Mouse (Mus musculus): ENCODE data around the gene Dusp1. TPM values are rescaled to one million over a fixed set of nuclear protein-coding genes. Genes with fewer than 3 reads are reported as not detected.
A peak's percentile ranks its signal among the peaks of the same experiment; 100 is the strongest.

Dusp1 gene
- polyA plus RNA-seq, 1 experiment from 2014 or later, result 34.6 TPM

GRCm38 (mm10) chr17:26464481-26464880, 97.4 kb downstream of the Dusp1 start:
- Histone ChIP-seq H3K4me2 (no peak overlapping the region), H3K4me1 (replicated peaks) (peaks cover 8% of the 10 kb centered on the region), H3K9ac (no peak overlapping the region), H3K36me3 (no peaks in the 10 kb centered on the region), H3K9me3 (no peaks in the 10 kb centered on the region), H3K4me3 (no peak overlapping the region), H3K27me3 (no peaks in the 10 kb centered on the region), H3K27ac (replicated peaks) (no peak overlapping the region)
- ATAC-seq (ENCODE audit: low FRiP score, low read depth), result no peak
- WGBS, result 81% methylated on average over 9 of the region's 9 CpGs

GRCm38 (mm10) chr17:26463984-26464383, 97.9 kb downstream of the Dusp1 start:
- ATAC-seq (ENCODE audit: low FRiP score, low read depth), result no peak
- Histone ChIP-seq H3K4me2 (no peak overlapping the region), H3K4me3 (no peak overlapping the region), H3K36me3 (no peaks in the 10 kb centered on the region), H3K27ac (replicated peaks) (no peak overlapping the region), H3K4me1 (replicated peaks) (peaks cover 8% of the 10 kb centered on the region), H3K9ac (no peak overlapping the region), H3K27me3 (no peaks in the 10 kb centered on the region), H3K9me3 (no peaks in the 10 kb centered on the region)
- WGBS, result 51% methylated on average over 4 of the region's 4 CpGs

- ATAC-seq (ENCODE audit: low FRiP score, low read depth), result no peak
Measured at GRCm38 (mm10) chr17:26463432-26463831, 98.5 kb downstream of the Dusp1 start.

GRCm38 (mm10) chr17:26462634-26463170, 99.2 kb downstream of the Dusp1 start:
- no peak for ATAC-seq (ENCODE audit: low FRiP score, low read depth)
- Histone ChIP-seq H3K4me1 (replicated peaks) (peaks cover 8% of the 10 kb centered on the region), H3K9ac (0 out of 2 replicates have a peak overlapping the region, but pooled peaks have one; percentile 18), H3K4me3 (no peak overlapping the region), H3K27ac (replicated peaks) (no peak overlapping the region), H3K4me2 (peak overlapping the region; percentile 31; the same call in 1 of the 2 replicates), H3K27me3 (no peaks in the 10 kb centered on the region), H3K9me3 (no peaks in the 10 kb centered on the region), H3K36me3 (no peaks in the 10 kb centered on the region)
- 30% methylated on average over 12 of the region's 12 CpGs for WGBS

More at GRCm38 (mm10) chr17:26463432-26463831, 98.5 kb downstream of the Dusp1 start:
- H3K27ac ChIP-seq (replicated peaks), result no peak overlapping the region
- no peak overlapping the region for H3K4me3 ChIP-seq
- WGBS, result 87% methylated on average over 5 of the region's 5 CpGs
- H3K36me3 ChIP-seq, result no peaks in the 10 kb centered on the region
- H3K27me3 ChIP-seq, result no peaks in the 10 kb centered on the region
- no peak overlapping the region for H3K9ac ChIP-seq
- peaks cover 8% of the 10 kb centered on the region for H3K4me1 ChIP-seq (replicated peaks)
- no peak overlapping the region for H3K4me2 ChIP-seq
- H3K9me3 ChIP-seq, result no peaks in the 10 kb centered on the region

- Histone ChIP-seq H3K9ac (no peak overlapping the region), H3K27me3 (no peaks in the 10 kb centered on the region)
Measured at GRCm38 (mm10) chr17:26458049-26458448, 103.9 kb downstream of the Dusp1 start.

GRCm38 (mm10) chr17:26457506-26457905, 104.4 kb downstream of the Dusp1 start:
- Histone ChIP-seq H3K9me3 (no peaks in the 10 kb centered on the region), H3K9ac (no peak overlapping the region), H3K4me3 (no peak overlapping the region), H3K27me3 (no peaks in the 10 kb centered on the region), H3K4me1 (replicated peaks) (no peaks in the 10 kb centered on the region; the same call in 1 of the 2 replicates), H3K27ac (replicated peaks) (no peak overlapping the region), H3K4me2 (no peak overlapping the region), H3K36me3 (no peaks in the 10 kb centered on the region)
- ATAC-seq (ENCODE audit: low FRiP score, low read depth), result no peak

More at GRCm38 (mm10) chr17:26458049-26458448, 103.9 kb downstream of the Dusp1 start:
- peaks cover 4% of the 10 kb centered on the region for H3K4me1 ChIP-seq (replicated peaks)
- no peaks in the 10 kb centered on the region for H3K9me3 ChIP-seq
- 67% methylated on average over 7 of the region's 7 CpGs for WGBS
- no peak overlapping the region for H3K27ac ChIP-seq (replicated peaks)
- no peak overlapping the region for H3K4me3 ChIP-seq
- ATAC-seq (ENCODE audit: low FRiP score, low read depth), result no peak
- H3K4me2 ChIP-seq, result no peak overlapping the region
- H3K36me3 ChIP-seq, result no peaks in the 10 kb centered on the region

Small RNA genes lying within 50 kb of the gene (microRNA-seq; reads per million reads assigned to microRNA genes)
- gene Gm22420, result not detected

Other genes starting within 250 kb of the Dusp1 start
- 1.6 and 1.9 TPM in 2 replicates for gene Neurl1b, start 147.3 kb downstream of the Dusp1 start, polyA plus RNA-seq (2015; fragmentation: Nextera tagmentation; extraction: Ambion mirVana)
- 91.3 and 97.3 TPM in 2 replicates for gene Ergic1, start 639 bp downstream of the Dusp1 start, polyA plus RNA-seq (2015; fragmentation: Nextera tagmentation; extraction: Ambion mirVana)
- gene Atp6v0e, start 101.1 kb upstream of the Dusp1 start, polyA plus RNA-seq (2015; fragmentation: Nextera tagmentation; extraction: Ambion mirVana), result 95.2 and 104 TPM in 2 replicates
- gene Crebrf, start 153.5 kb upstream of the Dusp1 start, polyA plus RNA-seq (2015; fragmentation: Nextera tagmentation; extraction: Ambion mirVana), result 11.5 and 12.4 TPM in 2 replicates
- gene Bnip1, start 218.9 kb upstream of the Dusp1 start, polyA plus RNA-seq (2015; fragmentation: Nextera tagmentation; extraction: Ambion mirVana), result 54.8 and 58.6 TPM in 2 replicates

All from hindbrain, embryonic 15.5 days (tissue).